Mouse (Mus musculus) C2C12 (cell line): ENCODE measurements around the gene 1810062G17Rik. TPM values are rescaled to one million over a fixed set of nuclear protein-coding genes. Genes with fewer than 3 reads are reported as not detected.

Experiments used
- H3K27me3 ChIP-seq: one replicate; pipeline ENCODE4 v1.6.1; 2011; ENCODE audit not compliant: control insufficient read depth, insufficient read depth, insufficient read length
- H3K36me3 ChIP-seq: one replicate; pipeline ENCODE4 v1.6.1; 2011; ENCODE audit not compliant: control insufficient read depth, insufficient read depth
- H3K4me3 ChIP-seq: one replicate; pipeline ENCODE4 v1.5.1; 2011; ENCODE audit warnings: mild to moderate bottlenecking, control low read depth; ENCODE audit not compliant: poor library complexity, insufficient read depth, severe bottlenecking
- H3K79me2 ChIP-seq: one replicate; pipeline ENCODE4 v1.6.1; 2011; ENCODE audit not compliant: control insufficient read depth, insufficient read depth
- H3K79me3 ChIP-seq: one replicate; pipeline ENCODE4 v1.6.1; 2011; ENCODE audit warnings: low read depth, control low read depth
- H3ac ChIP-seq: one replicate; pipeline ENCODE3; 2011; ENCODE audit warnings: low read depth; ENCODE audit not compliant: control insufficient read depth, insufficient read length
- CEBPB ChIP-seq: IDR thresholded peaks from one replicate; pipeline ENCODE4 v1.6.1; 2011; ENCODE audit warnings: low read depth, mild to moderate bottlenecking, control low read depth, moderate library complexity
- CTCF ChIP-seq: IDR thresholded peaks from one replicate; pipeline ENCODE4 v1.5.1; 2011; ENCODE audit not compliant: control insufficient read depth, insufficient read depth, insufficient read length
- FOSL1 ChIP-seq: IDR thresholded peaks from one replicate; pipeline ENCODE4 v1.8.0; 2011; ENCODE audit warnings: mild to moderate bottlenecking, low read length; ENCODE audit not compliant: poor library complexity, insufficient read depth, severe bottlenecking
- MAX ChIP-seq: IDR thresholded peaks from one replicate; pipeline ENCODE4 v1.6.1; 2011; ENCODE audit warnings: mild to moderate bottlenecking, control low read depth
- MYOD1 ChIP-seq: IDR thresholded peaks from one replicate; pipeline ENCODE4 v1.6.1; 2011; ENCODE audit warnings: low read depth; ENCODE audit not compliant: control insufficient read depth, insufficient read length
- MYOG ChIP-seq: IDR thresholded peaks from one replicate; pipeline ENCODE4 v1.6.1; 2011; ENCODE audit not compliant: control insufficient read depth, insufficient read length; ENCODE audit errors: extremely low read depth
- USF1 ChIP-seq: IDR thresholded peaks from one replicate; pipeline ENCODE4 v1.6.1; 2011; ENCODE audit warnings: low read depth, mild to moderate bottlenecking, control low read depth, moderate library complexity
- polyA plus RNA-seq: library from polyadenylated mRNA; unstranded; fragments of >200 nt; fragmentation: generic; extraction: Trizol; gene quantifications from one replicate; pipeline ENCODE4 v1.2.1, GENCODE M21; 2012; ENCODE audit warnings: missing spikeins

The 1810062G17Rik gene
- polyA plus RNA-seq, 1 experiment = 0.33 TPM

GRCm38 (mm10) chr3:36493641-36494283, 18.0 kb downstream of the 1810062G17Rik start:
- no peaks in the 10 kb centered on the region for H3K27me3 ChIP-seq
- no peak overlapping the region for H3ac ChIP-seq
- no peaks in the 10 kb centered on the region for H3K36me3 ChIP-seq
- H3K4me3 ChIP-seq = no peak overlapping the region
- H3K79me2 ChIP-seq = no peaks in the 10 kb centered on the region
- no peaks in the 10 kb centered on the region for H3K79me3 ChIP-seq
- TF ChIP-seq MYOD1 (no peak), FOSL1 (peak; percentile 88)

GRCm38 (mm10) chr3:36494613-36495012, 18.9 kb downstream of the 1810062G17Rik start:
- H3K79me2 ChIP-seq = no peaks in the 10 kb centered on the region
- no peaks in the 10 kb centered on the region for H3K79me3 ChIP-seq
- H3ac ChIP-seq = no peak overlapping the region
- TF ChIP-seq MAX = peak; percentile 74
- no peak for TF ChIP-seq USF1
- no peak for TF ChIP-seq MYOD1
- TF ChIP-seq CEBPB = no peak
- no peak overlapping the region for H3K4me3 ChIP-seq
- no peaks in the 10 kb centered on the region for H3K36me3 ChIP-seq
- H3K27me3 ChIP-seq = no peaks in the 10 kb centered on the region

- no peaks in the 10 kb centered on the region for H3K79me2 ChIP-seq
- H3K79me3 ChIP-seq = no peaks in the 10 kb centered on the region
- no peaks in the 10 kb centered on the region for H3K27me3 ChIP-seq
- H3ac ChIP-seq = no peak overlapping the region
- TF ChIP-seq CTCF (peak; percentile 66), FOSL1 (no peak)
- no peaks in the 10 kb centered on the region for H3K36me3 ChIP-seq
- no peak overlapping the region for H3K4me3 ChIP-seq
These were observed 19.7 kb downstream of the 1810062G17Rik start for GRCm38 (mm10) chr3:36495436-36495835.

- Histone ChIP-seq H3K36me3 (no peaks in the 10 kb centered on the region), H3K79me2 (no peaks in the 10 kb centered on the region), H3K4me3 (no peak overlapping the region), H3ac (no peak overlapping the region), H3K79me3 (no peaks in the 10 kb centered on the region), H3K27me3 (no peaks in the 10 kb centered on the region)
- no peak for TF ChIP-seq CTCF
- no peak for TF ChIP-seq MAX
- no peak for TF ChIP-seq MYOG
- no peak for TF ChIP-seq CEBPB
- no peak for TF ChIP-seq MYOD1
- no peak for TF ChIP-seq FOSL1
- TF ChIP-seq USF1 = no peak
These were observed 20.5 kb downstream of the 1810062G17Rik start for GRCm38 (mm10) chr3:36496273-36496672.

GRCm38 (mm10) chr3:36496746-36497145, 21.0 kb downstream of the 1810062G17Rik start:
- H3K36me3 ChIP-seq = no peaks in the 10 kb centered on the region
- H3ac ChIP-seq = peak overlapping the region; percentile 8
- no peaks in the 10 kb centered on the region for H3K79me2 ChIP-seq
- H3K79me3 ChIP-seq = no peaks in the 10 kb centered on the region
- TF ChIP-seq USF1 = no peak
- TF ChIP-seq CTCF = peak; percentile 37
- no peaks in the 10 kb centered on the region for H3K27me3 ChIP-seq
- no peak overlapping the region for H3K4me3 ChIP-seq

- TF ChIP-seq MYOD1 (no peak), FOSL1 (no peak), CTCF (no peak), CEBPB (no peak), MYOG (no peak), USF1 (no peak), MAX (no peak)
- no peaks in the 10 kb centered on the region for H3K27me3 ChIP-seq
- no peaks in the 10 kb centered on the region for H3K79me2 ChIP-seq
These were observed 22.5 kb downstream of the 1810062G17Rik start for GRCm38 (mm10) chr3:36498224-36498623.

More at GRCm38 (mm10) chr3:36498224-36498623, 22.5 kb downstream of the 1810062G17Rik start:
- Histone ChIP-seq H3K79me3 (no peaks in the 10 kb centered on the region), H3K4me3 (no peak overlapping the region), H3ac (no peak overlapping the region), H3K36me3 (no peaks in the 10 kb centered on the region)
